18 mouse cellular contexts compared by ENCODE assay signal in genomic region chr6:106503961-106504360, GRCm38 (mm10).
DNase-seq lines count a peak whose midpoint lies in the region; ATAC-seq and TF ChIP-seq lines count a peak whose summit lies in the region.
"Had no signal": no experiment of that assay in that cellular context is flagged by ENCODE, and none has a peak within 500 bp of the region (broad histone marks: within the 10 kb centered on the region; RNA-seq: fewer than 3 reads in every experiment).

No protein-coding gene starts in this region.

- DNase-seq in midbrain, postnatal 0 days (ENCODE audit: low spot score) = peak; percentile 3
- peak; percentile 41 to 67 for DNase-seq in frontal cortex, postnatal 36 days (ENCODE audit: low spot score in 2 of 2)
- DNase-seq in left cerebral cortex, postnatal 25 days (ENCODE audit: low spot score in 2 of 2) = peak; percentile 54 to 88
- DNase-seq in right cerebral cortex, postnatal 25 days = peak; percentile 48
- DNase-seq in adrenal gland, postnatal 10 days = no peak
- no peak for DNase-seq in hindbrain, embryonic 10.5 days (ENCODE audit: low spot score)
- no peak for DNase-seq in heart, adult 8-10 months (ENCODE audit: low spot score)
- DNase-seq: cerebellum, postnatal 25 days; kidney, adult 11 months; kidney, postnatal 25 days had no signal

- no peak overlapping the region for H3K9ac ChIP-seq in midbrain, postnatal 0 days (replicated peaks; ENCODE audit: low read length, poor library complexity, severe bottlenecking)
- H3K9ac ChIP-seq in midbrain, embryonic 15.5 days = no peak overlapping the region
- H3K9ac ChIP-seq: embryonic facial prominence, embryonic 13.5 days; heart, embryonic 13.5 days; hindbrain, embryonic 12.5 days; limb, embryonic 15.5 days; lung, embryonic 15.5 days had no signal

- intact Hi-C loops in left cerebral cortex, postnatal 25 days (cut with DNase I) = loop anchor here (10.0 kb wide), 1 partner anchor 169 kb away; no protein-coding TSS in a partner anchor

- no peaks in the 10 kb centered on the region for H3K36me3 ChIP-seq in midbrain, postnatal 0 days (ENCODE audit: insufficient read depth, low read length)
- no peaks in the 10 kb centered on the region for H3K36me3 ChIP-seq in midbrain, embryonic 15.5 days (replicated peaks)
- no peaks in the 10 kb centered on the region for H3K36me3 ChIP-seq in hindbrain, embryonic 10.5 days
- H3K36me3 ChIP-seq: embryonic facial prominence, embryonic 13.5 days; heart, embryonic 13.5 days; hindbrain, embryonic 12.5 days; limb, embryonic 15.5 days; lung, embryonic 15.5 days had no signal

- no peaks in the 10 kb centered on the region for H3K4me1 ChIP-seq in midbrain, postnatal 0 days (ENCODE audit: insufficient read depth, low read length)
- peaks cover 4% of the 10 kb centered on the region for H3K4me1 ChIP-seq in midbrain, embryonic 15.5 days
- no peaks in the 10 kb centered on the region for H3K4me1 ChIP-seq in hindbrain, embryonic 10.5 days (replicated peaks)
- H3K4me1 ChIP-seq: embryonic facial prominence, embryonic 13.5 days; hindbrain, embryonic 12.5 days; limb, embryonic 15.5 days; lung, embryonic 15.5 days; megakaryocyte, embryonic 14.5 days had no signal

- H3K27me3 ChIP-seq in midbrain, postnatal 0 days (ENCODE audit: insufficient read depth, low read length) = no peaks in the 10 kb centered on the region
- H3K27me3 ChIP-seq in midbrain, embryonic 15.5 days (replicated peaks) = no peaks in the 10 kb centered on the region
- H3K27me3 ChIP-seq in hindbrain, embryonic 10.5 days (ENCODE audit: insufficient read depth, poor library complexity, severe bottlenecking) = no peaks in the 10 kb centered on the region
- H3K27me3 ChIP-seq: embryonic facial prominence, embryonic 13.5 days; heart, embryonic 13.5 days; hindbrain, embryonic 12.5 days; limb, embryonic 15.5 days; lung, embryonic 15.5 days; megakaryocyte, embryonic 14.5 days had no signal

- H3K4me2 ChIP-seq in midbrain, postnatal 0 days (ENCODE audit: low read depth, low read length, poor library complexity, severe bottlenecking) = no peak overlapping the region
- no peak overlapping the region for H3K4me2 ChIP-seq in midbrain, embryonic 15.5 days
- H3K4me2 ChIP-seq: embryonic facial prominence, embryonic 13.5 days; heart, embryonic 13.5 days; hindbrain, embryonic 12.5 days; limb, embryonic 15.5 days; lung, embryonic 15.5 days had no signal

- WGBS in midbrain, postnatal 0 days = 57% methylated on average over 9 of the region's 9 CpGs
- WGBS in midbrain, embryonic 15.5 days = 53% methylated on average over 9 of the region's 9 CpGs
- 78% methylated on average over 9 of the region's 9 CpGs for WGBS in hindbrain, embryonic 10.5 days

- no peaks in the 10 kb centered on the region for H3K9me3 ChIP-seq in midbrain, postnatal 0 days (ENCODE audit: low read length)
- no peaks in the 10 kb centered on the region for H3K9me3 ChIP-seq in midbrain, embryonic 15.5 days
- H3K9me3 ChIP-seq in hindbrain, embryonic 10.5 days = no peaks in the 10 kb centered on the region
- H3K9me3 ChIP-seq: embryonic facial prominence, embryonic 13.5 days; heart, embryonic 13.5 days; hindbrain, embryonic 12.5 days; limb, embryonic 15.5 days; lung, embryonic 15.5 days; megakaryocyte, embryonic 14.5 days had no signal

- TF ChIP-seq CTCF in midbrain, postnatal 0 days (IDR thresholded peaks at IDR 0.05) = no peak

- no peak overlapping the region for H3K27ac ChIP-seq in midbrain, postnatal 0 days (ENCODE audit: low read depth, low read length)
- H3K27ac ChIP-seq in midbrain, embryonic 15.5 days = no peak overlapping the region
- no peak overlapping the region for H3K27ac ChIP-seq in hindbrain, embryonic 10.5 days
- H3K27ac ChIP-seq: embryonic facial prominence, embryonic 13.5 days; heart, embryonic 13.5 days; hindbrain, embryonic 12.5 days; limb, embryonic 15.5 days; lung, embryonic 15.5 days had no signal

- no peak overlapping the region for H3K4me3 ChIP-seq in midbrain, postnatal 0 days (ENCODE audit: low read depth, low read length)
- H3K4me3 ChIP-seq in midbrain, embryonic 15.5 days = no peak overlapping the region
- no peak overlapping the region for H3K4me3 ChIP-seq in hindbrain, embryonic 10.5 days
- H3K4me3 ChIP-seq: embryonic facial prominence, embryonic 13.5 days; heart, embryonic 13.5 days; hindbrain, embryonic 12.5 days; limb, embryonic 15.5 days; lung, embryonic 15.5 days; megakaryocyte, embryonic 14.5 days had no signal

- ATAC-seq in midbrain, postnatal 0 days (ENCODE audit: low FRiP score) = no peak
- no peak for ATAC-seq in midbrain, embryonic 15.5 days (replicated peaks)
- ATAC-seq: activated CD4-positive, CD25-positive, alpha-beta regulatory T cell, adult 4 months had no signal

Comparison
In these comparisons a context has a peak if more than half of its experiments do, and no peak if none do; other contexts are left out.
1. DNase-seq: peak in midbrain, postnatal 0 days (single experiment), frontal cortex, postnatal 36 days (2 of 2), left cerebral cortex, postnatal 25 days (2 of 2) and right cerebral cortex, postnatal 25 days (single experiment); none in adrenal gland, postnatal 10 days (single experiment), hindbrain, embryonic 10.5 days (single experiment) and heart, adult 8-10 months (single experiment).